Mouse (Mus musculus): ENCODE measurements around the gene H3f3a. TPM values are rescaled to one million over a fixed set of nuclear protein-coding genes. Genes with fewer than 3 reads are reported as not detected.

Gene H3f3a
- polyA plus RNA-seq, 1 experiment from 2014 or later, result 2,589 TPM

GRCm38 (mm10) chr1:180754376-180754775 is 59.4 kb downstream of the H3f3a start:
- Histone ChIP-seq H3K4me3 (ENCODE audit: low read length) (no peak overlapping the region), H3K4me1 (ENCODE audit: insufficient read depth, low read length) (no peaks in the 10 kb centered on the region), H3K9me3 (ENCODE audit: low read length) (no peaks in the 10 kb centered on the region), H3K36me3 (ENCODE audit: insufficient read depth, low read length) (peaks cover 28% of the 10 kb centered on the region), H3K4me2 (replicated peaks; ENCODE audit: low read depth, low read length) (no peak overlapping the region), H3K27me3 (ENCODE audit: insufficient read depth, low read length) (no peaks in the 10 kb centered on the region), H3K9ac (replicated peaks; ENCODE audit: low read length) (no peak overlapping the region), H3K27ac (ENCODE audit: low read length) (no peak overlapping the region)
- ATAC-seq (ENCODE audit: low FRiP score, low TSS enrichment), result no peak
- WGBS, result 61% methylated on average over 8 of the region's 8 CpGs

- Histone ChIP-seq H3K4me3 (ENCODE audit: low read length) (no peak overlapping the region), H3K4me2 (replicated peaks; ENCODE audit: low read depth, low read length) (no peak overlapping the region), H3K27ac (ENCODE audit: low read length) (no peak overlapping the region), H3K9me3 (ENCODE audit: low read length) (no peaks in the 10 kb centered on the region), H3K36me3 (ENCODE audit: insufficient read depth, low read length) (peaks cover 45% of the 10 kb centered on the region), H3K9ac (replicated peaks; ENCODE audit: low read length) (no peak overlapping the region), H3K27me3 (ENCODE audit: insufficient read depth, low read length) (no peaks in the 10 kb centered on the region), H3K4me1 (ENCODE audit: insufficient read depth, low read length) (no peaks in the 10 kb centered on the region)
- WGBS, result 93% methylated on average over 11 of the region's 11 CpGs
- no peak for ATAC-seq (ENCODE audit: low FRiP score, low TSS enrichment)
These were observed 61.6 kb downstream of the H3f3a start for GRCm38 (mm10) chr1:180752115-180752514.

Other genes with a start within 250 kb of the H3f3a start
- 165 TPM in 2 replicates for gene Parp1, start 245.0 kb downstream of the H3f3a start, polyA plus RNA-seq (2015; fragmentation: Nextera tagmentation; extraction: Ambion mirVana)
- 18.6 and 20.5 TPM in 2 replicates for gene Lin9, start 172.8 kb downstream of the H3f3a start, polyA plus RNA-seq (2015; fragmentation: Nextera tagmentation; extraction: Ambion mirVana)
- gene Mixl1, start 116.9 kb downstream of the H3f3a start, polyA plus RNA-seq (2015; fragmentation: Nextera tagmentation; extraction: Ambion mirVana), result 0.41 and 0.55 TPM in 2 replicates
- gene Acbd3, start 87.9 kb downstream of the H3f3a start, polyA plus RNA-seq (2015; fragmentation: Nextera tagmentation; extraction: Ambion mirVana), result 22.7 and 23.3 TPM in 2 replicates
- 41.4 and 42.8 TPM in 2 replicates for gene Sde2, start 37.2 kb upstream of the H3f3a start, polyA plus RNA-seq (2015; fragmentation: Nextera tagmentation; extraction: Ambion mirVana)
- gene Lefty2, start 79.2 kb upstream of the H3f3a start, polyA plus RNA-seq (2015; fragmentation: Nextera tagmentation; extraction: Ambion mirVana), result 0.12 TPM in 1 of 2 replicates, not detected in the other
- gene Pycr2, start 90.3 kb upstream of the H3f3a start, polyA plus RNA-seq (2015; fragmentation: Nextera tagmentation; extraction: Ambion mirVana), result 111 TPM in 2 replicates
- 1.2 TPM in 2 replicates for gene Lefty1, start 121.1 kb upstream of the H3f3a start, polyA plus RNA-seq (2015; fragmentation: Nextera tagmentation; extraction: Ambion mirVana)
- gene Tmem63a, start 128.4 kb upstream of the H3f3a start, polyA plus RNA-seq (2015; fragmentation: Nextera tagmentation; extraction: Ambion mirVana), result 11.8 and 13.1 TPM in 2 replicates
- 7.1 and 8.3 TPM in 2 replicates for gene Ephx1, start 207.0 kb upstream of the H3f3a start, polyA plus RNA-seq (2015; fragmentation: Nextera tagmentation; extraction: Ambion mirVana)
- gene 9130409I23Rik, start 237.3 kb upstream of the H3f3a start, polyA plus RNA-seq (2015; fragmentation: Nextera tagmentation; extraction: Ambion mirVana), result 0.09 TPM in 1 of 2 replicates, not detected in the other